Mouse (Mus musculus) erythroblast, embryonic 14.5 days (primary cell): Measurements from ENCODE around the gene Ptma. TPM values are rescaled to one million over a fixed set of nuclear protein-coding genes. Genes with fewer than 3 reads are reported as not detected.
"Not testable (repeated sequence)": the region's sequence is repeated elsewhere in the genome, so short reads cannot be mapped to it uniquely, and the experiment has no call there.

ENCODE experiments used
- H3K27me3 ChIP-seq: 2 replicates; pipeline ENCODE4 v1.6.1; 2012; ENCODE audit warnings: inconsistent platforms; ENCODE audit not compliant: control insufficient read depth
- H3K36me3 ChIP-seq: 2 replicates; pipeline ENCODE4 v1.6.1; 2012; ENCODE audit warnings: mild to moderate bottlenecking, inconsistent platforms; ENCODE audit not compliant: control insufficient read depth
- H3K4me1 ChIP-seq: 2 replicates; pipeline ENCODE4 v1.6.1; 2012; ENCODE audit warnings: inconsistent platforms; ENCODE audit not compliant: control insufficient read depth
- H3K4me3 ChIP-seq: replicated peaks from 2 replicates; pipeline ENCODE3; 2012; ENCODE audit warnings: moderate library complexity, mild to moderate bottlenecking, inconsistent platforms
- H3K9me3 ChIP-seq: 2 replicates; pipeline ENCODE4 v1.6.1; 2012; ENCODE audit warnings: low read length, inconsistent platforms, mixed read lengths; ENCODE audit not compliant: control insufficient read depth
- GATA1 ChIP-seq: IDR thresholded peaks from 2 replicates; pipeline ENCODE4 v1.6.1; 2012; ENCODE audit warnings: low read length, inconsistent platforms, mixed read lengths
- TAL1 ChIP-seq: IDR thresholded peaks from 3 replicates; pipeline ENCODE4 v1.6.1; 2012; ENCODE audit warnings: low read length, inconsistent platforms, mixed read lengths
- polyA plus RNA-seq: library from polyadenylated mRNA; stranded (reverse); fragments of >175 nt; gene quantifications from 2 replicates; pipeline ENCODE4 v1.2.3, GENCODE M21; 2012

The Ptma gene
- polyA plus RNA-seq, 1 experiment, result 597 TPM

- H3K4me3 ChIP-seq, result no peak overlapping the region
- H3K36me3 ChIP-seq, result peaks cover 48% of the 10 kb centered on the region
- no peak for TF ChIP-seq GATA1
- TF ChIP-seq TAL1, result no peak
- peaks cover 5% of the 10 kb centered on the region for H3K9me3 ChIP-seq
- no peaks in the 10 kb centered on the region for H3K27me3 ChIP-seq
- peaks cover 54% of the 10 kb centered on the region for H3K4me1 ChIP-seq
Measured at GRCm38 (mm10) chr1:86530871-86531546, 4.5 kb downstream of the Ptma start.

GRCm38 (mm10) chr1:86531547-86532321, 5.2 kb downstream of the Ptma start:
- Histone ChIP-seq H3K4me3 (no peak overlapping the region), H3K4me1 (peaks cover 51% of the 10 kb centered on the region), H3K36me3 (peaks cover 48% of the 10 kb centered on the region), H3K27me3 (no peaks in the 10 kb centered on the region), H3K9me3 (peaks cover 5% of the 10 kb centered on the region)
- TF ChIP-seq GATA1 (no peak), TAL1 (no peak)

- H3K4me1 ChIP-seq, result peaks cover 49% of the 10 kb centered on the region
- no peak overlapping the region for H3K4me3 ChIP-seq
- H3K36me3 ChIP-seq, result peaks cover 48% of the 10 kb centered on the region
- peaks cover 5% of the 10 kb centered on the region for H3K9me3 ChIP-seq
- TF ChIP-seq TAL1 (no peak), GATA1 (no peak)
- H3K27me3 ChIP-seq, result no peaks in the 10 kb centered on the region
Measured at GRCm38 (mm10) chr1:86532362-86533051, 6.0 kb downstream of the Ptma start.

- peaks cover 39% of the 10 kb centered on the region for H3K4me1 ChIP-seq
- no peak for TF ChIP-seq GATA1
- TF ChIP-seq TAL1, result no peak
- H3K4me3 ChIP-seq, result no peak overlapping the region
- H3K36me3 ChIP-seq, result peaks cover 41% of the 10 kb centered on the region
- H3K27me3 ChIP-seq, result no peaks in the 10 kb centered on the region
- peaks cover 5% of the 10 kb centered on the region for H3K9me3 ChIP-seq
Measured at GRCm38 (mm10) chr1:86533411-86534130, 7.0 kb downstream of the Ptma start.

GRCm38 (mm10) chr1:86538383-86538782, 11.9 kb downstream of the Ptma start:
- H3K4me3 ChIP-seq, result no peak overlapping the region
- peaks cover 27% of the 10 kb centered on the region for H3K36me3 ChIP-seq

GRCm38 (mm10) chr1:86539583-86539982, 13.1 kb downstream of the Ptma start:
- H3K4me1 ChIP-seq, result not testable (repeated sequence)
- peaks cover 34% of the 10 kb centered on the region for H3K36me3 ChIP-seq

More at GRCm38 (mm10) chr1:86538383-86538782, 11.9 kb downstream of the Ptma start:
- Histone ChIP-seq H3K9me3 (peaks cover 4% of the 10 kb centered on the region), H3K27me3 (no peaks in the 10 kb centered on the region), H3K4me1 (peaks cover 11% of the 10 kb centered on the region)
- TF ChIP-seq TAL1 (no peak), GATA1 (no peak)

GRCm38 (mm10) chr1:86542584-86542983, 16.1 kb downstream of the Ptma start:
- no peak for TF ChIP-seq GATA1
- H3K4me3 ChIP-seq, result no peak overlapping the region
- peaks cover 9% of the 10 kb centered on the region for H3K4me1 ChIP-seq
- no peaks in the 10 kb centered on the region for H3K9me3 ChIP-seq
- peaks cover 59% of the 10 kb centered on the region for H3K36me3 ChIP-seq
- no peaks in the 10 kb centered on the region for H3K27me3 ChIP-seq

More at GRCm38 (mm10) chr1:86539583-86539982, 13.1 kb downstream of the Ptma start:
- not testable (repeated sequence) for H3K9me3 ChIP-seq, H3K27me3 ChIP-seq, H3K4me3 ChIP-seq

GRCm38 (mm10) chr1:86546797-86547196, 20.3 kb downstream of the Ptma start:
- no peak for TF ChIP-seq TAL1
- TF ChIP-seq GATA1, result no peak
- no peak overlapping the region for H3K4me3 ChIP-seq
- peaks cover 63% of the 10 kb centered on the region for H3K36me3 ChIP-seq
- H3K27me3 ChIP-seq, result no peaks in the 10 kb centered on the region
- H3K9me3 ChIP-seq, result no peaks in the 10 kb centered on the region
- H3K4me1 ChIP-seq, result peaks cover 14% of the 10 kb centered on the region

GRCm38 (mm10) chr1:86551299-86551698, 24.8 kb downstream of the Ptma start:
- peaks cover 26% of the 10 kb centered on the region for H3K36me3 ChIP-seq
- H3K9me3 ChIP-seq, result no peaks in the 10 kb centered on the region
- no peak for TF ChIP-seq GATA1
- no peak for TF ChIP-seq TAL1
- H3K27me3 ChIP-seq, result no peaks in the 10 kb centered on the region
- H3K4me1 ChIP-seq, result peaks cover 9% of the 10 kb centered on the region
- no peak overlapping the region for H3K4me3 ChIP-seq
